ENCODE assay signal across 15 mouse cellular contexts in the genomic region with DNA sequence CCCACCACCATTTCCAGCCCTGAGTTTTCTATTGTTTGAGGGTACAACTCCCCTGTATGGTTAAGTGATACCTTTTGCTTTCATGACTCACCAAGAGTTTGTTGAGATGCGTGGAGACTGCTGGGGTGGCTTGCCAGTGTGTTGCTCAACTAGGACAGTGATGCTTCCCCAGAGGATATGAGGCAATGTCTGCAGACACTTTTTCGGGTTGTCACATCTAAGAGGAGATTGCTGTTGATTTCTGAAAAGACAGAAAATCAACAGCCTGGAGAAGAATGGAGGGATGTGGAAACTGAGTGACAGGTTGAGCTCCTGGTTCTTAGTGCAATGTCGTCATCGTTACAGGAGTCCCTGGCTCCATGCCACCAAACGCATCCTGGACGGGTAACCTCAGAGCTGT. TPM values are rescaled to one million over a fixed set of nuclear protein-coding genes. Genes with fewer than 3 reads are reported as not detected.
DNase-seq lines count a peak whose midpoint lies in the region; ATAC-seq and TF ChIP-seq lines count a peak whose summit lies in the region.
"Had no signal": no experiment of that assay in that cellular context is flagged by ENCODE, and none has a peak within 500 bp of the region (broad histone marks: within the 10 kb centered on the region; RNA-seq: fewer than 3 reads in every experiment).

No protein-coding gene starts in this region.

- H3K9ac ChIP-seq in intestine, embryonic 14.5 days (ENCODE audit: low read length): no peak overlapping the region
- no peak overlapping the region for H3K9ac ChIP-seq in intestine, postnatal 0 days (ENCODE audit: low read depth, low read length)
- H3K9ac ChIP-seq: embryonic facial prominence, embryonic 13.5 days; forebrain, embryonic 12.5 days; hindbrain, embryonic 15.5 days; limb, embryonic 15.5 days; midbrain, embryonic 12.5 days had no signal

- ATAC-seq in intestine, embryonic 14.5 days (replicated peaks; ENCODE audit: low FRiP score, low TSS enrichment, low read depth): no peak
- ATAC-seq in intestine, postnatal 0 days: no peak
- ATAC-seq in monocyte, adult 5-6 weeks (replicated peaks; ENCODE audit: insufficient number of reproducible peaks, low FRiP score, low TSS enrichment, poor library complexity, severe bottlenecking): peak; percentile 87
- no peak for ATAC-seq in erythroblast, adult 5-6 weeks (replicated peaks; ENCODE audit: low FRiP score, poor library complexity, severe bottlenecking)

- H3K4me1 ChIP-seq in intestine, embryonic 14.5 days (replicated peaks; ENCODE audit: control insufficient read depth, insufficient read depth, low read length): no peaks in the 10 kb centered on the region
- H3K4me1 ChIP-seq in intestine, postnatal 0 days (replicated peaks; ENCODE audit: control insufficient read depth, insufficient read depth, low read length): no peaks in the 10 kb centered on the region
- H3K4me1 ChIP-seq: embryonic facial prominence, embryonic 13.5 days; forebrain, embryonic 12.5 days; hindbrain, embryonic 15.5 days; limb, embryonic 15.5 days; midbrain, embryonic 12.5 days had no signal

- H3K27me3 ChIP-seq in intestine, embryonic 14.5 days (replicated peaks; ENCODE audit: control insufficient read depth, insufficient read depth, low read length): no peaks in the 10 kb centered on the region
- H3K27me3 ChIP-seq in intestine, postnatal 0 days (replicated peaks; ENCODE audit: control insufficient read depth, insufficient read depth, low read length): no peaks in the 10 kb centered on the region
- H3K27me3 ChIP-seq: embryonic facial prominence, embryonic 13.5 days; forebrain, embryonic 12.5 days; hindbrain, embryonic 15.5 days; limb, embryonic 15.5 days; midbrain, embryonic 12.5 days had no signal

- H3K36me3 ChIP-seq in intestine, embryonic 14.5 days (ENCODE audit: control insufficient read depth, insufficient read depth, low read length): no peaks in the 10 kb centered on the region
- H3K36me3 ChIP-seq in intestine, postnatal 0 days (ENCODE audit: control insufficient read depth, insufficient read depth): peaks cover 16% of the 10 kb centered on the region; the same call in 1 of the 2 replicates
- H3K36me3 ChIP-seq: embryonic facial prominence, embryonic 13.5 days; forebrain, embryonic 12.5 days; hindbrain, embryonic 15.5 days; limb, embryonic 15.5 days; midbrain, embryonic 12.5 days had no signal

- no peak overlapping the region for H3K27ac ChIP-seq in intestine, embryonic 14.5 days (ENCODE audit: low read depth)
- no peak overlapping the region for H3K27ac ChIP-seq in intestine, postnatal 0 days (ENCODE audit: low read depth, low read length)
- H3K27ac ChIP-seq: embryonic facial prominence, embryonic 13.5 days; forebrain, embryonic 12.5 days; hindbrain, embryonic 15.5 days; limb, embryonic 15.5 days; midbrain, embryonic 12.5 days had no signal

- H3K4me2 ChIP-seq in intestine, embryonic 14.5 days (ENCODE audit: low read length): no peak overlapping the region
- H3K4me2 ChIP-seq in intestine, postnatal 0 days (replicated peaks; ENCODE audit: low read depth): no peak overlapping the region
- H3K4me2 ChIP-seq: embryonic facial prominence, embryonic 13.5 days; forebrain, embryonic 12.5 days; hindbrain, embryonic 15.5 days; limb, embryonic 15.5 days; midbrain, embryonic 12.5 days had no signal

- TF ChIP-seq CTCF in intestine, postnatal 0 days (IDR thresholded peaks at IDR 0.05; ENCODE audit: low read depth): no peak

- H3K4me3 ChIP-seq in intestine, embryonic 14.5 days (ENCODE audit: low read depth, low read length): no peak overlapping the region
- H3K4me3 ChIP-seq in intestine, postnatal 0 days (ENCODE audit: low read depth, low read length): no peak overlapping the region
- H3K4me3 ChIP-seq: embryonic facial prominence, embryonic 13.5 days; forebrain, embryonic 12.5 days; hindbrain, embryonic 15.5 days; limb, embryonic 15.5 days; midbrain, embryonic 12.5 days had no signal

- WGBS in intestine, embryonic 14.5 days: 82% methylated on average over 6 of the region's 6 CpGs
- WGBS in intestine, postnatal 0 days: 76% methylated on average over 6 of the region's 6 CpGs

- no peaks in the 10 kb centered on the region for H3K9me3 ChIP-seq in intestine, embryonic 14.5 days (ENCODE audit: control insufficient read depth, low read length)
- no peaks in the 10 kb centered on the region for H3K9me3 ChIP-seq in intestine, postnatal 0 days (ENCODE audit: control insufficient read depth)
- H3K9me3 ChIP-seq: embryonic facial prominence, embryonic 13.5 days; forebrain, embryonic 12.5 days; hindbrain, embryonic 15.5 days; limb, embryonic 15.5 days; midbrain, embryonic 12.5 days had no signal

- DNase-seq in intestine, embryonic 14.5 days (ENCODE audit: low spot score): peak; percentile 39
- peak; percentile 52 for DNase-seq in lung, postnatal 36 days
- DNase-seq in lung, adult 18-20 months: no peak
- peak; percentile 11 for DNase-seq in brain, adult 2 months (ENCODE audit: low read depth, low spot score)
- no peak for DNase-seq in urinary bladder, postnatal 4 days (ENCODE audit: low spot score in 2 of 2)
- DNase-seq: heart, postnatal 10 days; kidney, adult 2 months had no signal

RNA-seq across cellular contexts. Expression of a gene that starts 47.6 kb away (rescaled TPM):
- 72.2 and 73.7 TPM in 2 replicates for polyA plus RNA-seq in intestine, embryonic 14.5 days (2014; fragmentation: Nextera tagmentation; extraction: Ambion mirVana)
- 59.2 and 61.7 TPM in 2 replicates for polyA plus RNA-seq in intestine, postnatal 0 days (2015; fragmentation: Nextera tagmentation; extraction: Ambion mirVana)
- 101 to 135 TPM (median 117 TPM) in 3 replicates for total RNA-seq in monocyte, adult 5-6 weeks (2017)
- 25.0 and 33.0 TPM in 2 replicates for total RNA-seq in erythroblast, adult 5-6 weeks (2015; ENCODE audit: low replicate concordance)
- total RNA-seq in erythroblast, adult 5-6 weeks (2017; ENCODE audit: low replicate concordance): 45.7 and 54.3 TPM in 2 replicates

Comparison
In these comparisons a context has a peak if more than half of its experiments do, and no peak if none do; other contexts are left out.
1. DNase-seq: peak in intestine, embryonic 14.5 days (single experiment), lung, postnatal 36 days (single experiment) and brain, adult 2 months (single experiment); none in lung, adult 18-20 months (0 of 2) and urinary bladder, postnatal 4 days (0 of 2).